Mouse (Mus musculus) limb, embryonic 11.5 days (tissue): ENCODE measurements around the gene Ncbp1. TPM values are rescaled to one million over a fixed set of nuclear protein-coding genes. Genes with fewer than 3 reads are reported as not detected.

Experiments used
- ATAC-seq: fragments of 200-750 bp; cut with Nextera tagmentation; 2 replicates; pipeline ENCODE4 v1.8.0; 2017; ENCODE audit warnings: low read depth; ENCODE audit not compliant: insufficient number of reproducible peaks, low FRiP score, low TSS enrichment
- DNase-seq: peaks from one replicate; pipeline ENCODE4 v3.0.0-alpha.2; 2015; ENCODE audit warnings: low spot score
- H3K27ac ChIP-seq: fragments of 300-500 bp; sonication (generic); replicated peaks from 2 replicates; pipeline ENCODE4 v1.5.1; 2014; ENCODE audit warnings: low read depth, mild to moderate bottlenecking, low read length
- H3K27me3 ChIP-seq: fragments of 300-500 bp; sonication (generic); 2 replicates; pipeline ENCODE4 v1.6.1; 2014; ENCODE audit warnings: mild to moderate bottlenecking, low read length, mixed read lengths; ENCODE audit not compliant: control insufficient read depth, insufficient read depth
- H3K36me3 ChIP-seq: fragments of 300-500 bp; sonication (generic); 2 replicates; pipeline ENCODE4 v1.6.1; 2014; ENCODE audit warnings: mild to moderate bottlenecking, low read length, moderate library complexity, mixed read lengths; ENCODE audit not compliant: control insufficient read depth, insufficient read depth
- H3K4me1 ChIP-seq: fragments of 300-500 bp; sonication (generic); 2 replicates; pipeline ENCODE4 v1.6.1; 2014; ENCODE audit warnings: low read length, mixed read lengths; ENCODE audit not compliant: control insufficient read depth, insufficient read depth
- H3K4me2 ChIP-seq: fragments of 300-500 bp; sonication (generic); 2 replicates; pipeline ENCODE4 v1.6.1; 2014; ENCODE audit warnings: low read depth, mild to moderate bottlenecking, moderate library complexity; ENCODE audit not compliant: severe bottlenecking
- H3K4me3 ChIP-seq: fragments of 300-500 bp; sonication (generic); 2 replicates; pipeline ENCODE4 v1.5.1; 2014; ENCODE audit warnings: low read depth, low read length
- H3K9ac ChIP-seq: fragments of 300-500 bp; sonication (generic); 2 replicates; pipeline ENCODE4 v1.6.1; 2014; ENCODE audit warnings: mild to moderate bottlenecking, low read length
- H3K9me3 ChIP-seq: fragments of 300-500 bp; sonication (generic); 2 replicates; pipeline ENCODE4 v1.6.1; 2016; ENCODE audit warnings: low read length; ENCODE audit not compliant: control insufficient read depth
- WGBS: fragments of 180-500 bp; shearing (Covaris S2); extraction: QIAGEN DNeasy Blood & Tissue Kit; methylation state at CpG from one replicate; pipeline ENCODE4 v1.1.7; 2014; 5-methylcytosine and 5-hydroxymethylcytosine counted together
- polyA plus RNA-seq: library from polyadenylated mRNA; unstranded; fragments of >200 nt; fragmentation: Nextera tagmentation; extraction: Ambion mirVana; gene quantifications from 2 replicates; pipeline ENCODE4 v1.2.1, GENCODE M21; 2014

The Ncbp1 gene
- polyA plus RNA-seq, 1 experiment from 2014 or later: 129 TPM

- peak overlapping the region; percentile 94 for H3K9ac ChIP-seq
- H3K27me3 ChIP-seq: no peaks in the 10 kb centered on the region
- WGBS: 8% methylated on average over 17 of the region's 17 CpGs
- H3K9me3 ChIP-seq: no peaks in the 10 kb centered on the region
- DNase-seq (peak; percentile 45), ATAC-seq (peak; percentile 80)
- peaks cover 5% of the 10 kb centered on the region for H3K36me3 ChIP-seq
- H3K4me1 ChIP-seq: peaks cover 10% of the 10 kb centered on the region
- peak overlapping the region; percentile 98 for H3K27ac ChIP-seq
- H3K4me3 ChIP-seq: peak overlapping the region; percentile 95
- peak overlapping the region; percentile 49 for H3K4me2 ChIP-seq
Measured at GRCm38 (mm10) chr4:46137629-46138286, 655 bp upstream of the Ncbp1 start.

- H3K4me2 ChIP-seq: no peak overlapping the region
- DNase-seq: peak; percentile 34
- no peak for ATAC-seq
- WGBS: 72% methylated on average over 3 of the region's 3 CpGs
- no peak overlapping the region for H3K27ac ChIP-seq
- no peak overlapping the region for H3K9ac ChIP-seq
- peaks cover 3% of the 10 kb centered on the region for H3K36me3 ChIP-seq
- no peaks in the 10 kb centered on the region for H3K9me3 ChIP-seq
- H3K4me3 ChIP-seq: no peak overlapping the region
- no peaks in the 10 kb centered on the region for H3K27me3 ChIP-seq
- H3K4me1 ChIP-seq: peaks cover 6% of the 10 kb centered on the region; the same call in 1 of the 2 replicates
Measured at GRCm38 (mm10) chr4:46144323-46144722, 5.9 kb downstream of the Ncbp1 start.

GRCm38 (mm10) chr4:46146881-46147280 lies 8.5 kb downstream of the Ncbp1 start:
- Histone ChIP-seq H3K4me3 (no peak overlapping the region), H3K9ac (no peak overlapping the region), H3K27ac (no peak overlapping the region), H3K9me3 (no peaks in the 10 kb centered on the region), H3K36me3 (peaks cover 3% of the 10 kb centered on the region), H3K4me2 (no peak overlapping the region), H3K4me1 (no peaks in the 10 kb centered on the region), H3K27me3 (no peaks in the 10 kb centered on the region)
- DNase-seq (no peak), ATAC-seq (no peak)
- 77% methylated on average over 1 of the region's 1 CpGs for WGBS

GRCm38 (mm10) chr4:46151903-46152544 lies 13.6 kb downstream of the Ncbp1 start:
- H3K9ac ChIP-seq: no peak overlapping the region
- H3K4me1 ChIP-seq: no peaks in the 10 kb centered on the region
- ATAC-seq (no peak), DNase-seq (no peak)
- no peak overlapping the region for H3K4me2 ChIP-seq
- 91% methylated on average over 12 of the region's 12 CpGs for WGBS
- no peaks in the 10 kb centered on the region for H3K27me3 ChIP-seq
- no peak overlapping the region for H3K27ac ChIP-seq
- H3K4me3 ChIP-seq: no peak overlapping the region
- H3K36me3 ChIP-seq: peaks cover 15% of the 10 kb centered on the region
- no peaks in the 10 kb centered on the region for H3K9me3 ChIP-seq

- no peak for DNase-seq
- Histone ChIP-seq H3K9ac (no peak overlapping the region), H3K36me3 (peaks cover 11% of the 10 kb centered on the region), H3K4me1 (no peaks in the 10 kb centered on the region), H3K27me3 (no peaks in the 10 kb centered on the region), H3K4me2 (no peak overlapping the region), H3K27ac (no peak overlapping the region), H3K9me3 (no peaks in the 10 kb centered on the region), H3K4me3 (no peak overlapping the region)
- WGBS: 91% methylated on average over 2 of the region's 2 CpGs
- ATAC-seq: no peak
Measured at GRCm38 (mm10) chr4:46164027-46164426, 25.6 kb downstream of the Ncbp1 start.

- no peak for ATAC-seq
- Histone ChIP-seq H3K9ac (no peak overlapping the region), H3K36me3 (peaks cover 22% of the 10 kb centered on the region), H3K27me3 (no peaks in the 10 kb centered on the region), H3K4me2 (no peak overlapping the region), H3K9me3 (no peaks in the 10 kb centered on the region), H3K4me3 (no peak overlapping the region), H3K27ac (no peak overlapping the region), H3K4me1 (no peaks in the 10 kb centered on the region)
- no peak for DNase-seq
- 94% methylated on average over 5 of the region's 5 CpGs for WGBS
Measured at GRCm38 (mm10) chr4:46165831-46166230, 27.4 kb downstream of the Ncbp1 start.

GRCm38 (mm10) chr4:46171761-46172160 lies 33.3 kb downstream of the Ncbp1 start:
- DNase-seq (no peak), ATAC-seq (no peak)
- Histone ChIP-seq H3K9ac (no peak overlapping the region), H3K36me3 (peaks cover 25% of the 10 kb centered on the region), H3K4me2 (no peak overlapping the region), H3K27me3 (no peaks in the 10 kb centered on the region), H3K9me3 (no peaks in the 10 kb centered on the region), H3K4me1 (no peaks in the 10 kb centered on the region), H3K27ac (no peak overlapping the region), H3K4me3 (no peak overlapping the region)
- 91% methylated on average over 7 of the region's 7 CpGs for WGBS

- H3K36me3 ChIP-seq: peaks cover 17% of the 10 kb centered on the region
- no peaks in the 10 kb centered on the region for H3K9me3 ChIP-seq
- H3K4me2 ChIP-seq: no peak overlapping the region
- ATAC-seq: no peak
- no peak overlapping the region for H3K27ac ChIP-seq
- 0 out of 2 replicates have a peak, but pooled peaks cover 4% of the 10 kb centered on the region for H3K4me1 ChIP-seq
- DNase-seq: no peak
- H3K27me3 ChIP-seq: no peaks in the 10 kb centered on the region
- H3K4me3 ChIP-seq: no peak overlapping the region
- H3K9ac ChIP-seq: no peak overlapping the region
- 85% methylated on average over 4 of the region's 4 CpGs for WGBS
Measured at GRCm38 (mm10) chr4:46176313-46176712, 37.9 kb downstream of the Ncbp1 start.
